Mouse (Mus musculus): ENCODE data around the gene 4930550C14Rik. TPM values are rescaled to one million over a fixed set of nuclear protein-coding genes. Genes with fewer than 3 reads are reported as not detected.

4930550C14Rik gene
- polyA plus RNA-seq, 1 experiment from 2014 or later: 0.40 TPM

Small RNA genes lying within 50 kb of the gene (microRNA-seq; reads per million reads assigned to microRNA genes)
- gene Mir130c: not detected

Other genes starting within 250 kb of the 4930550C14Rik start
- 8.5 and 10.1 TPM in 2 replicates for gene Ddx10, start 154.3 kb upstream of the 4930550C14Rik start, polyA plus RNA-seq (2015; fragmentation: Nextera tagmentation; extraction: Ambion mirVana)
- 0.50 and 0.51 TPM in 2 replicates for gene Exph5, start 100.7 kb upstream of the 4930550C14Rik start, polyA plus RNA-seq (2015; fragmentation: Nextera tagmentation; extraction: Ambion mirVana)
- gene Kdelc2, start 18.3 kb upstream of the 4930550C14Rik start, polyA plus RNA-seq (2015; fragmentation: Nextera tagmentation; extraction: Ambion mirVana): 4.1 and 4.2 TPM in 2 replicates
- gene Atm, start 134.4 kb downstream of the 4930550C14Rik start, polyA plus RNA-seq (2015; fragmentation: Nextera tagmentation; extraction: Ambion mirVana): 2.7 and 3.1 TPM in 2 replicates
- 6.9 and 7.6 TPM in 2 replicates for gene Npat, start 134.7 kb downstream of the 4930550C14Rik start, polyA plus RNA-seq (2015; fragmentation: Nextera tagmentation; extraction: Ambion mirVana)
- 138 and 148 TPM in 2 replicates for gene Acat1, start 208.1 kb downstream of the 4930550C14Rik start, polyA plus RNA-seq (2015; fragmentation: Nextera tagmentation; extraction: Ambion mirVana)

All from liver, embryonic 16.5 days (tissue).